Mouse (Mus musculus): ENCODE data around the gene Lrg1. TPM values are rescaled to one million over a fixed set of nuclear protein-coding genes. Genes with fewer than 3 reads are reported as not detected.

Lrg1 gene
- polyA plus RNA-seq (2012; rRNA removed), result 1.9 and 3.4 TPM in 2 replicates

- DNase-seq (ENCODE audit: extremely low spot score in 1 of 2, low spot score in 1 of 2), result no peak
Measured at GRCm38 (mm10) chr17:56121826-56122225, at the start of gene Lrg1. TSS of gene Lrg1 (minus strand) at chr17:56122001.

DNA sequence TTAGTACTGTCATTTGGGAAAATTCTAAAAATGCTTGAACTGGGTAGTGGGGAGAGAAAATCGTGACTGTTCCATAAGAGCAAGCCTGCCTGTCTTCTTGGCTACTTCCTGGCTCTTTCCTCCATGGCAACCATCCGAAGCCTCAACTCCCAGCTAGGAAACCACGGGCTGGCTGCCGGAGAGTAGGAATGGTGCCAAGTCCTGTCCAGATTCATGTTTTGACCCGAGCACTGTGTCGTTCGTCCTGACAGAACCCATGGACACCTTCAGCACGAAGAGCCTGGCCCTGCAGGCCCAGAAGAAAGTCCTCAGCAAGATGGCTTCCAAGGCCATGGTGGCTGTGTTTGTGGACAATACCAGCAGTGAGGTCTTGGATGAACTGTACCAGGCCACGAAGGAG lies 49.7 kb upstream of the Lrg1 start:
- DNase-seq (ENCODE audit: extremely low spot score in 1 of 2, low spot score in 1 of 2), result no peak

GRCm38 (mm10) chr17:56170636-56171035 lies 48.8 kb upstream of the Lrg1 start:
- DNase-seq (ENCODE audit: extremely low spot score in 1 of 2, low spot score in 1 of 2), result no peak

DNA sequence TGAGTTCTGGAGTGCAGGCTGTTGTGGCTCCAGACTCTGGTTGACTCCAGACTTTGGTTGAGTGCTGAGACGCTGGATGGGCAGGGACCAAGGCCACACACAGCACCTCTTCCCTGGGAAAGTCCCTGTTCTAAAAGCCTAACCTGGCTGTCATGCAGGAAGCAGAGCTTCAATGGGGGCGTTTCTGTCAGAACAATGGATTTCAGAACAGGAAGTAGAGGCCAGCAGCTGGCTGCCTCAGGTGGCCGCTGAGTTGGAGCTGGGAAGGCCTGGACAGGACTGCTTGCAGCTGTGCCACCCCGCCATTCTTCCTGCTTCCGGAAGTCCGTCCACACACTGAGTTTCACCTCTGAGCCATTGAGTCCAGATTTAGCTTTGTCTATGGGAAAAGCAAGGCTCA lies 48.0 kb upstream of the Lrg1 start:
- no peak for DNase-seq (ENCODE audit: extremely low spot score in 1 of 2, low spot score in 1 of 2)

GRCm38 (mm10) chr17:56165671-56166070 lies 43.9 kb upstream of the Lrg1 start:
- DNase-seq (ENCODE audit: extremely low spot score in 1 of 2, low spot score in 1 of 2), result no peak

GRCm38 (mm10) chr17:56164510-56164909 lies 42.7 kb upstream of the Lrg1 start:
- DNase-seq (ENCODE audit: extremely low spot score in 1 of 2, low spot score in 1 of 2), result no peak

- DNase-seq (ENCODE audit: extremely low spot score in 1 of 2, low spot score in 1 of 2), result no peak
Measured at GRCm38 (mm10) chr17:56163523-56164102, 41.8 kb upstream of the Lrg1 start.

GRCm38 (mm10) chr17:56162231-56162774 lies 40.5 kb upstream of the Lrg1 start, which contains the start of gene Tnfaip8l1:
TSS of gene Tnfaip8l1 (plus strand) at chr17:56162477.
- peak; percentile 93 to 97 for DNase-seq (ENCODE audit: extremely low spot score in 1 of 2, low spot score in 1 of 2)

DNA sequence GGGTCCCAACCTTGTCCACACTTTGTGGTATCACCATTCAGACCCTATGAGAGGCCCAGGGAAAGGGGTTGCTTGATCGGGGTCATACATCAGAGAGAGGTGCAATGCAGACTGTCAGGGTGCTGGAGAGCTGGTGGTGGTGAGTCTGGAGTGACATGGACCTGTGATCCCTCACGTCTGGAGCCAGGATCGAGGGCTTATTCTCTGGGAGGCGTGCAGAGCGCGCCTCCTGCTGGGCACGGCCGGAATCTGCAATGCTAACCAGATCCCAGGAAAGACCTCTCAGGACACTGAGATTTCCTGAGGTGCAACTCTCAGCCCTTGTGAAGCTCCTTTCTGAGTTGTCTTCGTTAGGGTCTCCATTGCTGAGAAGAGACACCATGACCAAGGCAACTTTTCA lies 37.9 kb upstream of the Lrg1 start:
- peak in 1 of 2 experiments; percentile 80 for DNase-seq (ENCODE audit: extremely low spot score in 1 of 2, low spot score in 1 of 2)

DNA sequence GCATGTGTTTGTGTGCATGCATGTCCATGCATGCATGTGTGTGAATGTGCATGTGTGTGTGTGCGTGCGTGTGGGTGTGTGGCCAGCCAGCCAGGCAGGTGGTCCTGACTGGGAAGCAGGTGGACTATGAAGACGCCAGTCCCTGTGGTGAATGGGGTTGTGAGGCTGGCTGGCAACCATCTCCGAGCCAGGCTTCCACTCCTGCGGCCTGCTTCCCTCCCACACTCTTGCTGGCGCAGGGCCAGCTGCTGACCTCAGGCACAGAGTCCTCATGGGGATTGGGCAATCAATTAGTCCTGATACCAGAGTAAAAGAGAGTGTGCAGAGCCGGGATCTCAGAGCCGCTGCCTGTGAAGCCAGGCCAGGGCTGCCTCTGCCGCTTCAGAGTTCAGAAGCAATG lies 31.8 kb upstream of the Lrg1 start:
- DNase-seq (ENCODE audit: extremely low spot score in 1 of 2, low spot score in 1 of 2), result no peak

DNA sequence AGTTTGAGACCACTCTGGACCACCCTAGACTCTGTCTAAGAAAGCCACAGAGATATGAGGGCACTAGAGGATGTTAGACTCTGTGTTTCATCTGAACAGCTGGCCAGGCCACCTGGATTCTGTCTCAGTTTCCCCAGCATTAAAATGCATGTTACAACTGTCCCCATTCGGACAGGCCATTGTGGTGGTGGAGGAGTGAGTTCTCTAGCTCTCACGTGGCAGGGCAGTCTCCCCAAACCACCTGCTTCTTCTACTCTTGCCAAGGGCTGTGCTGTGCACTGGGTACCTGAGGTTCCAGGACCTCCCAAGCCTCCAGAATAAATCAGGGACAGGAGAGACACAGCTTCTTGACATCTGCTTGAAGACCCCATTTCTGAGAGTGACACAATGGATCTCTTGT lies 28.1 kb upstream of the Lrg1 start:
- no peak for DNase-seq (ENCODE audit: extremely low spot score in 1 of 2, low spot score in 1 of 2)

- DNase-seq (ENCODE audit: extremely low spot score in 1 of 2, low spot score in 1 of 2), result no peak
Measured at GRCm38 (mm10) chr17:56148790-56149618, 27.2 kb upstream of the Lrg1 start.

- DNase-seq (ENCODE audit: extremely low spot score in 1 of 2, low spot score in 1 of 2), result no peak
Measured at GRCm38 (mm10) chr17:56148280-56148679, 26.5 kb upstream of the Lrg1 start.

DNA sequence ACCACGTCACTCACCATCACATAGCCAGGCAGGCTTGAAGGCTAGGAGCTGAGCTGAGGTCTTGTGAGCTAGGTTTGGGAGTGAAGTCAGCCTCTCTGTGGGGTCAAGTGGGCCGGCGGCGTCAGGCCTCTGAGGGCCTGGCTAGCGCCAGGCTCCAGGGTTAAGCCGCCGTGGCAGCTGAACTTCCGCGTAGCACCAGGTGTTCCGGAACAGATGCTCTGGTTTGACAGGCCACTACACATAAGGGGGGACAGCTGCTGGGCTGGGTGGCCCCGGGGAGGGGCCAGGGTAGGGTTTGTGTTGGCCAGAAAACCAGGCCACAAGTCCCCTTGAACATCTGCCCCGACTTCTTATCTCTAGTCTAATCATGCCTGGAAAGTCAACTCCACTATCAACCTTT lies 25.6 kb upstream of the Lrg1 start:
- no peak for DNase-seq (ENCODE audit: extremely low spot score in 1 of 2, low spot score in 1 of 2)

GRCm38 (mm10) chr17:56146131-56146530 lies 24.3 kb upstream of the Lrg1 start:
- no peak for DNase-seq (ENCODE audit: extremely low spot score in 1 of 2, low spot score in 1 of 2)

DNA sequence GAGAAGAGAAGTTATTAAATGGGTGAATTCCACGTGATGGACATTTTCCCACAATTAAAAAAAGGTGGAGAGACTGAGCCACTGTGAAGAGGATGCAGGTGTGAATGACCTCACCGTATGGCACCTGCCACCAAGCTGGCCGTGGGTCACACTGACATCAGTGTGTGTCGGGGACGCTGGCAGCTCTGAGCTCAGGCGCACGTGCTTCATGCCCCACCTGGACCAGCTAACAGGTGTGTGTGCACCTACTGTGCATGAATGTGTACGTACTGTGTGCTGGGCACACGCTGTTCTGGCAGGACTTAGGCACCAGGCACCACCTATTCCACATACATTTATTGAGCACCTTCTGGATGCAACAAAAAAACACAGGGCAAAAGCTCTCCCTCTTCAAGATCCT lies 22.7 kb upstream of the Lrg1 start:
- DNase-seq (ENCODE audit: extremely low spot score in 1 of 2, low spot score in 1 of 2), result no peak

- DNase-seq (ENCODE audit: extremely low spot score in 1 of 2, low spot score in 1 of 2), result peak in 1 of 2 experiments; percentile 78
Measured at GRCm38 (mm10) chr17:56141702-56142605, 20.2 kb upstream of the Lrg1 start.

GRCm38 (mm10) chr17:56139858-56140595 lies 18.2 kb upstream of the Lrg1 start, which contains the start of gene Sema6b:
TSS of gene Sema6b (minus strand) at chr17:56140343.
- DNase-seq (ENCODE audit: extremely low spot score in 1 of 2, low spot score in 1 of 2), result peak in 1 of 2 experiments; percentile 85

DNA sequence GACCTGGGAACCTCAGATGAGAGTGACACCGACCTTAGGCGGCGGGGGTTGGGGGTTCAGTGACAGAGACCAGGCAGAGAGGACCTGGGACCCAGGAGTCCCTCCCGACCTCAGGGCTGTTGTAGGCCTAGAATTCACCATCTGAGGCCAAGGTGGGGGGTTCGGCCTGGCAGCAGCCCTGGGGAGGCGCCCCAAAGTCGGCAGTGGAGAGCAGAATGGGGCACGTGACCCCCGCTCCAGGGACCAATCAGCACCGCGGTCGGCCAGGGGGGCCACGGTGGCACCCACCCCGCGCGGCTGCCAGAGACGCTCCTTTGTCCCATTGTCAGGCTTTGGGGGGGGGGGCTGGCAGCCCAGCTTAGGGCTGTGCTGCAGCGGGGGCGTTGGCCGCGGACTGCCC lies 17.6 kb upstream of the Lrg1 start:
- DNase-seq (ENCODE audit: extremely low spot score in 1 of 2, low spot score in 1 of 2), result no peak
